Mouse (Mus musculus) left cerebral cortex, adult 9 months (tissue): ENCODE measurements around the gene Stt3a.

ENCODE experiments used
- DNase-seq, 2 experiments: peaks; one replicate each; pipeline ENCODE4 v3.0.0; 2022; ENCODE audit warnings: low spot score in 2 of 2

The Stt3a gene

GRCm38 (mm10) chr9:36726131-36727033 lies 41.1 kb downstream of the Stt3a start:
- DNase-seq: peak; percentile 71 to 94

GRCm38 (mm10) chr9:36716624-36717023 lies 50.9 kb downstream of the Stt3a start:
- peak in 1 of 2 experiments; percentile 2 for DNase-seq

- DNase-seq: no peak
Observed at GRCm38 (mm10) chr9:36707304-36707703, 60.2 kb downstream of the Stt3a start.

GRCm38 (mm10) chr9:36705923-36706322 lies 61.6 kb downstream of the Stt3a start:
- no peak for DNase-seq

- no peak for DNase-seq
Observed at GRCm38 (mm10) chr9:36694276-36694675, 73.2 kb downstream of the Stt3a start.

GRCm38 (mm10) chr9:36692920-36693319 lies 74.6 kb downstream of the Stt3a start, which contains the start of gene Acrv1:
Gene Acrv1 (plus strand): TSS chr9:36693220.
- no peak for DNase-seq

- peak in 1 of 2 experiments; percentile 12 for DNase-seq
Observed at GRCm38 (mm10) chr9:36687329-36687728, 80.2 kb downstream of the Stt3a start.

GRCm38 (mm10) chr9:36681424-36681823 lies 86.1 kb downstream of the Stt3a start:
- DNase-seq: no peak
